Mouse (Mus musculus) small intestine, adult 2 months (tissue): ENCODE data around the gene 4933407L21Rik. TPM values are rescaled to one million over a fixed set of nuclear protein-coding genes. Genes with fewer than 3 reads are reported as not detected.

Experiments
- H3K27ac ChIP-seq: fragments of 200-500 bp; 2 replicates; pipeline ENCODE4 v1.5.1; 2012; ENCODE audit warnings: low read depth, low read length, control low read depth, inconsistent platforms; ENCODE audit not compliant: insufficient read depth
- H3K27me3 ChIP-seq: fragments of 200-500 bp; 2 replicates; pipeline ENCODE4 v1.6.1; 2012; ENCODE audit warnings: mild to moderate bottlenecking, moderate library complexity, low read length, inconsistent platforms; ENCODE audit not compliant: control insufficient read depth, insufficient read depth
- H3K36me3 ChIP-seq: fragments of 200-500 bp; 2 replicates; pipeline ENCODE4 v1.6.1; 2012; ENCODE audit warnings: mild to moderate bottlenecking, low read length, control low read depth, inconsistent platforms; ENCODE audit not compliant: control insufficient read depth, insufficient read depth
- H3K4me1 ChIP-seq: fragments of 200-500 bp; 2 replicates; pipeline ENCODE4 v1.6.1; 2012; ENCODE audit warnings: low read length, inconsistent platforms, mixed read lengths; ENCODE audit not compliant: control insufficient read depth, insufficient read depth, insufficient read length
- H3K4me3 ChIP-seq: fragments of 200-500 bp; 2 replicates; pipeline ENCODE4 v1.5.1; 2012; ENCODE audit warnings: low read depth, mild to moderate bottlenecking, control low read depth, inconsistent platforms, low read length, moderate library complexity
- CTCF ChIP-seq: fragments of 200-500 bp; IDR thresholded peaks from 2 replicates; pipeline ENCODE4 v1.5.1; 2012; ENCODE audit warnings: low read depth, mild to moderate bottlenecking, control low read depth, inconsistent platforms, low read length, moderate library complexity, mixed read lengths; ENCODE audit not compliant: insufficient replicate concordance, insufficient read length; ENCODE audit errors: extremely low read depth
- POLR2A ChIP-seq: fragments of 200-500 bp; IDR thresholded peaks from 2 replicates; pipeline ENCODE4 v1.6.1; 2012; ENCODE audit warnings: low read depth, mild to moderate bottlenecking, control low read depth, inconsistent platforms, low read length, moderate library complexity
- WGBS: fragments of 180-500 bp; shearing (Covaris S2); methylation state at CpG from one replicate; pipeline ENCODE4 v1.1.7; 2018; 5-methylcytosine and 5-hydroxymethylcytosine counted together
- polyA plus RNA-seq: library from polyadenylated mRNA; depleted of rRNA; stranded (reverse); fragments of >200 nt; gene quantifications from 2 replicates; pipeline ENCODE4 v1.2.3, GENCODE M21; 2012

4933407L21Rik gene
- polyA plus RNA-seq, 1 experiment, result not detected

- Histone ChIP-seq H3K4me3 (no peak overlapping the region), H3K27ac (no peak overlapping the region), H3K4me1 (peaks cover 11% of the 10 kb centered on the region; the same call in 1 of the 2 replicates), H3K27me3 (no peaks in the 10 kb centered on the region), H3K36me3 (peaks cover 38% of the 10 kb centered on the region)
- no peak for TF ChIP-seq CTCF
- TF ChIP-seq POLR2A, result no peak
- WGBS, result 46% methylated on average over 7 of the region's 7 CpGs
These were observed 26.1 kb upstream of the 4933407L21Rik start for GRCm38 (mm10) chr1:85902108-85902561.

GRCm38 (mm10) chr1:85906892-85907291, 21.4 kb upstream of the 4933407L21Rik start:
- WGBS, result 93% methylated on average over 12 of the region's 12 CpGs
- H3K27me3 ChIP-seq, result no peaks in the 10 kb centered on the region
- H3K4me3 ChIP-seq, result no peak overlapping the region
- no peak overlapping the region for H3K27ac ChIP-seq
- H3K4me1 ChIP-seq, result no peaks in the 10 kb centered on the region; the same call in 1 of the 2 replicates
- TF ChIP-seq POLR2A, result no peak
- no peak for TF ChIP-seq CTCF
- H3K36me3 ChIP-seq, result peaks cover 49% of the 10 kb centered on the region

GRCm38 (mm10) chr1:85908754-85909590, 19.3 kb upstream of the 4933407L21Rik start:
- peaks cover 40% of the 10 kb centered on the region for H3K36me3 ChIP-seq
- WGBS, result 53% methylated on average over 13 of the region's 13 CpGs
- no peaks in the 10 kb centered on the region for H3K27me3 ChIP-seq
- H3K4me3 ChIP-seq, result no peak overlapping the region
- H3K4me1 ChIP-seq, result no peaks in the 10 kb centered on the region
- H3K27ac ChIP-seq, result no peak overlapping the region
- TF ChIP-seq POLR2A (no peak), CTCF (no peak)

- WGBS, result 88% methylated on average over 7 of the region's 7 CpGs
- peaks cover 2% of the 10 kb centered on the region; the same call in 1 of the 2 replicates for H3K36me3 ChIP-seq
- no peaks in the 10 kb centered on the region for H3K4me1 ChIP-seq
- H3K27ac ChIP-seq, result no peak overlapping the region
- H3K4me3 ChIP-seq, result no peak overlapping the region
- TF ChIP-seq POLR2A (no peak), CTCF (no peak)
- H3K27me3 ChIP-seq, result no peaks in the 10 kb centered on the region
These were observed 15.1 kb upstream of the 4933407L21Rik start for GRCm38 (mm10) chr1:85913078-85913755.

GRCm38 (mm10) chr1:85915890-85916289, 12.4 kb upstream of the 4933407L21Rik start:
- Histone ChIP-seq H3K4me3 (no peak overlapping the region), H3K4me1 (no peaks in the 10 kb centered on the region), H3K27ac (no peak overlapping the region), H3K36me3 (no peaks in the 10 kb centered on the region), H3K27me3 (no peaks in the 10 kb centered on the region)
- TF ChIP-seq CTCF (no peak), POLR2A (no peak)

GRCm38 (mm10) chr1:85916830-85917450, 11.3 kb upstream of the 4933407L21Rik start:
- H3K27me3 ChIP-seq, result no peaks in the 10 kb centered on the region
- H3K36me3 ChIP-seq, result no peaks in the 10 kb centered on the region
- TF ChIP-seq POLR2A (no peak), CTCF (no peak)
- 53% methylated on average over 4 of the region's 4 CpGs for WGBS
- H3K4me1 ChIP-seq, result no peaks in the 10 kb centered on the region
- H3K4me3 ChIP-seq, result no peak overlapping the region
- H3K27ac ChIP-seq, result no peak overlapping the region

GRCm38 (mm10) chr1:85919621-85920020, 8.7 kb upstream of the 4933407L21Rik start:
- H3K27me3 ChIP-seq, result no peaks in the 10 kb centered on the region
- 50% methylated on average over 7 of the region's 7 CpGs for WGBS
- H3K36me3 ChIP-seq, result no peaks in the 10 kb centered on the region
- H3K4me1 ChIP-seq, result no peaks in the 10 kb centered on the region
- no peak overlapping the region for H3K4me3 ChIP-seq
- TF ChIP-seq CTCF, result no peak
- no peak for TF ChIP-seq POLR2A
- H3K27ac ChIP-seq, result no peak overlapping the region
